Mouse (Mus musculus): ENCODE results near the gene Clec4b2. TPM values are rescaled to one million over a fixed set of nuclear protein-coding genes. Genes with fewer than 3 reads are reported as not detected.
"Not testable (repeated sequence)": the region's sequence is repeated elsewhere in the genome, so short reads cannot be mapped to it uniquely, and the experiment has no call there.

Gene Clec4b2
- polyA plus RNA-seq, 1 experiment from 2014 or later: not detected

DNA sequence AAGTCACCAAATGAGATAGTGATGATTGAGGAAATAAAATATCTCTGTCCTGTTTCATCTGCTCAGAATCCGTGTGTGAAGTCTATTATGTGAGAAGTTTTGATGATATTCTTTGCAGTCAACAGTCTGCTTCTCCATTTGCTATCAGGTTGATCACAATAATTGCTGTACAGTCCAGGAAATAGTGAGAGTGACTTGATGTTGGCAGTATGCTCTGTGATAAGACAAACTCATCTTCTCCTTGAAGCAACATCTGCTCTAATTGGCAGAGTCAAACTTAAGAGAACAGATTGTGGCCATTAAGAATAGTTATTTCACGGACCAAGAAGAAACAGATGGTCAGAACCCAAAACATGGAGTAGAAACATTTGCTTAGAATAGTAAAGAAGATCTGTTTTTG lies 58.5 kb downstream of the Clec4b2 start:
- Histone ChIP-seq H3K36me3 (no peaks in the 10 kb centered on the region), H3K9me3 (replicated peaks) (no peaks in the 10 kb centered on the region), H3K4me1 (no peaks in the 10 kb centered on the region), H3K27me3 (ENCODE audit: low read depth, poor library complexity, severe bottlenecking) (no peaks in the 10 kb centered on the region), H3K4me3 (no peak overlapping the region), H3K27ac (no peak overlapping the region)
- 84% methylated on average over 2 of the region's 2 CpGs for WGBS
- DNase-seq (ENCODE audit: low spot score): no peak

DNA sequence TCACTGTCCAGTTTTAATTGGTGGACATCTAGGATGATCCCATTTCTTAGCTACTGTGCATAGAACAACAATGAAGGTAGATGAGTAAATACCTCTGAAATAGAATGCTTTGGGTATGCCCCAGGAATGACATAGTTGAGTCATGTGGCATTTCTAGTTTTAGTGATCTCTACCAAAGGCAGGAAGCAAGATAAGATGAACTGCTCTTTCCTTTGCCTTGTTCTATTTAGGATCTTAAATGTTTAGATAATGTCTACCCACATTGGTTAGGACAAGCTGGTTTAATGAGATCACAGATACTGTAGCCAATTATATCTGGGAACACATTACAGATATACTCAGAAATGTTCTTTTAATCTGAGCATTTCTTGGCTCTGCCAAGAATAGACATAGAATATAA lies 64.9 kb downstream of the Clec4b2 start:
- H3K27me3 ChIP-seq (ENCODE audit: low read depth, poor library complexity, severe bottlenecking): no peaks in the 10 kb centered on the region
- H3K4me3 ChIP-seq: no peak overlapping the region
- no peaks in the 10 kb centered on the region for H3K4me1 ChIP-seq
- H3K27ac ChIP-seq: no peak overlapping the region
- DNase-seq (ENCODE audit: low spot score): no peak
- no peaks in the 10 kb centered on the region for H3K36me3 ChIP-seq
- H3K9me3 ChIP-seq (replicated peaks): no peaks in the 10 kb centered on the region

DNA sequence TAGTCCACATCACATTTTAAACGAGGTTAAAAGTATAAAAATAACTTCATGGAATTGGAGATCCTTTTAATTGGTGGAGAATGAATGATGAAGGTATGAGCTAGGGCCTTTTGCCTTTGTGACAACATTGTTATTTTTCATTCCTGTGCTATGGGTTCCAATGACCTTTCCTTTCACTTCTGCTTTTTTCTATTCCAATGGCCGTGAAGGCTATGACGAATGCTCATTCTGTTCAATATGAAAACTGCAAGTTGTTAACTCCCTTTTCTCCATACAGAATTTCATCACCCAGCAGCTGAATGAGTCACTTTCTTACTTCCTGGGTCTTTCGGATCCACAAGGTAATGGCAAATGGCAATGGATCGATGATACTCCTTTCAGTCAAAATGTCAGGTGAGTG lies 71.5 kb downstream of the Clec4b2 start:
- Histone ChIP-seq H3K4me1 (no peaks in the 10 kb centered on the region), H3K4me3 (no peak overlapping the region), H3K27me3 (ENCODE audit: low read depth, poor library complexity, severe bottlenecking) (no peaks in the 10 kb centered on the region), H3K36me3 (no peaks in the 10 kb centered on the region), H3K9me3 (replicated peaks) (no peaks in the 10 kb centered on the region), H3K27ac (no peak overlapping the region)
- 89% methylated on average over 5 of the region's 5 CpGs for WGBS
- no peak for DNase-seq (ENCODE audit: low spot score)

DNA sequence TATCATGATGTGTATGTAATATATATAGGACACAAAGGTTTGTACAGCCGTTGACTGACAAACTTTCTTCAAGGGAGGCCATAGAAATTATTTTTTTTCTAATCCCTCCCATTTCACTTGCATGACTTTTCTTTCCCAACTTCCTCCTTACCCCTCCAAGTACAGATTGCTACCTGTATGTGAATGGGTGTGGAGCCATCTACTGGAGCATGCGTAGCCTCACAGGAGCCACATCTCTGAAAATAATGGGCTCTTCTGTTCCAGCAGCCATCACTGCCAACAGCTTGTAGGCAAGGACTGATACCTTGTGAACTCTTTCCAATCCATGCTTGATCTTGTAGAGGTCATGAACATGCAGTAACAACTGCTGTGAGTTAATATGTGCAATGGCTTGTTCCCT lies 76.2 kb downstream of the Clec4b2 start:
- DNase-seq (ENCODE audit: low spot score); H3K36me3 ChIP-seq; H3K27me3 ChIP-seq (ENCODE audit: low read depth, poor library complexity, severe bottlenecking); H3K27ac ChIP-seq; H3K4me3 ChIP-seq; H3K9me3 ChIP-seq (replicated peaks); H3K4me1 ChIP-seq: not testable (repeated sequence)
- WGBS: 79% methylated on average over 2 of the region's 2 CpGs

DNA sequence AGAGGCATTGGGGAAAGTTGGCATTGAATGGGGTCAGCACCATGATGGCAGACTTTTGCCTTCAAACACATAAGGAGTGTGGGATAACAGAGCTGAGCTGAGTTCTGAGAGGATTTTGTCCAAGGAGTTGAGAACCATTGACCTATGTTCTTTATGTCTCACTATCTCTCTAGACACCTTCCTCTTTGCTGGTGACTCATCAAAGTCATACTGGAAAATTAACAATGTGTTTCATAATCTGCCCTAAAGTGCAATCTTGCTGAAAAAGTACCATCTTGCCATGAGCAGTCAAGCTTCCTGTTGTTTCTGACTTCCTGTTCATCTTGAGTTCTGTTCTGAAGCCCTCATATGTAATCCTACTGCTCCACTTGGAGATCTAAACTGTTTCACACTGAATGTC lies 80.0 kb downstream of the Clec4b2 start:
- Histone ChIP-seq H3K36me3 (no peaks in the 10 kb centered on the region), H3K4me3 (no peak overlapping the region), H3K9me3 (replicated peaks) (no peaks in the 10 kb centered on the region), H3K27ac (no peak overlapping the region), H3K27me3 (ENCODE audit: low read depth, poor library complexity, severe bottlenecking) (no peaks in the 10 kb centered on the region), H3K4me1 (no peaks in the 10 kb centered on the region)
- DNase-seq (ENCODE audit: low spot score): no peak

Other genes with a start within 250 kb of the Clec4b2 start
- gene Clec4a3, start 220.4 kb upstream of the Clec4b2 start, polyA plus RNA-seq (2016; fragmentation: Nextera tagmentation; extraction: Ambion mirVana): 0.40 TPM in 1 of 2 replicates, not detected in the other
- not detected in 2 replicates for gene Clec4a4, start 182.5 kb upstream of the Clec4b2 start, polyA plus RNA-seq (2016; fragmentation: Nextera tagmentation; extraction: Ambion mirVana)
- not detected in 2 replicates for gene Clec4b1, start 122.9 kb upstream of the Clec4b2 start, polyA plus RNA-seq (2016; fragmentation: Nextera tagmentation; extraction: Ambion mirVana)
- gene Clec4a2, start 66.5 kb upstream of the Clec4b2 start, polyA plus RNA-seq (2016; fragmentation: Nextera tagmentation; extraction: Ambion mirVana): 0.29 and 0.70 TPM in 2 replicates
- 0.63 TPM in 1 of 2 replicates, not detected in the other for gene Clec4n, start 57.0 kb downstream of the Clec4b2 start, polyA plus RNA-seq (2016; fragmentation: Nextera tagmentation; extraction: Ambion mirVana)
- not detected in 2 replicates for gene Clec4d, start 89.2 kb downstream of the Clec4b2 start, polyA plus RNA-seq (2016; fragmentation: Nextera tagmentation; extraction: Ambion mirVana)
- 0.20 TPM in 1 of 2 replicates, not detected in the other for gene Clec4e, start 117.0 kb downstream of the Clec4b2 start, polyA plus RNA-seq (2016; fragmentation: Nextera tagmentation; extraction: Ambion mirVana)
- gene Vmn2r19, start 135.4 kb downstream of the Clec4b2 start, polyA plus RNA-seq (2016; fragmentation: Nextera tagmentation; extraction: Ambion mirVana): not detected in 2 replicates
- gene Vmn2r20, start 245.2 kb downstream of the Clec4b2 start, polyA plus RNA-seq (2016; fragmentation: Nextera tagmentation; extraction: Ambion mirVana): not detected in 2 replicates

All from limb, embryonic 10.5 days (tissue).